Mouse (Mus musculus): ENCODE measurements around the gene Gm13420. TPM values are rescaled to one million over a fixed set of nuclear protein-coding genes. Genes with fewer than 3 reads are reported as not detected.
"Not testable (repeated sequence)": the region's sequence is repeated elsewhere in the genome, so short reads cannot be mapped to it uniquely, and the experiment has no call there.

The Gm13420 gene
- polyA plus RNA-seq, 1 experiment from 2014 or later: 1.7 TPM

DNA sequence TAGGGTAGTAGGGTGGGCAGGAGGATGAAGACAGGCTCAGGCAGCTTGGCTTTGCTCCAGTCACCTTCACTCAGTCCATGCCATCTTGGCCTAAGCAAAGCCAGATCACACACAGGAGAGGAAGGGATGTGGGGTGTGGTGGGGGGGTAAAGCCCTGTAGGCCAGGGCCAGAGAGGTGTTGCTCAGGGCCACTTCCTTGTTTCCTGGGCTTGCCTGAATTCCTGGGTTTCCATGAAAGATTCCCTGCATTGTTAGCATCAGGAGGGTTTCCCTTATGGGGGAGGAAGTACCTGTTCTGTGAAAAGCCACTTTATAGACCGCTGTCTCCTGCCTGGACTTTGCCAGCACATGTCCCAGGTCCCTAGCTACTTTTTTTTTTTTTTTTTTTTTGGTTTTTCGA, 38.0 kb downstream of the Gm13420 start:
- H3K9ac ChIP-seq: no peak overlapping the region
- no peak overlapping the region for H3K4me2 ChIP-seq
- ATAC-seq (ENCODE audit: borderline replicate concordance, extremely low read depth, low FRiP score, low TSS enrichment): no peak
- no peaks in the 10 kb centered on the region for H3K27me3 ChIP-seq
- H3K4me1 ChIP-seq: peaks cover 24% of the 10 kb centered on the region
- no peak overlapping the region for H3K4me3 ChIP-seq
- peaks cover 18% of the 10 kb centered on the region for H3K36me3 ChIP-seq
- H3K27ac ChIP-seq: no peak overlapping the region
- 64% methylated on average over 2 of the region's 2 CpGs for WGBS
- H3K9me3 ChIP-seq: no peaks in the 10 kb centered on the region

DNA sequence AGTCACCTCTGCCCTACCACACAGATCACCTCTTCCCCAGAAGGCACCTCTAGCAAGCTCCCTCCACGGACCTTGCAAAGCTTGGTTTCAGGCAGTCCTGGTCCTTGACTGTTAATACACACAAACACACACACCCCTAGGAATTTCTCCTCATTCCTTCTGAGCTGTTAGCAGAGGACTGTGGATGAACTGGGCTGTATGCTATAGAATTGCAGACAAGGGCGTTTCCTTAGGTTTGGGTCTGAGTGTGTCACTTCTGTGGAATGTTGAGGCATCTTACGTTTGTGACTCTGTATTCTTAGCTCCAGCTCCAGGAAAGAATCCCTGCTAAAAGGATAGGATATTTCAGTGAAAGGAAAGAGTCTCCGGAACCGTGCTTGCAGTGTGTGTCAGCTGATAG, 39.6 kb downstream of the Gm13420 start:
- H3K9me3 ChIP-seq: no peaks in the 10 kb centered on the region
- no peaks in the 10 kb centered on the region for H3K27me3 ChIP-seq
- H3K4me3 ChIP-seq: no peak overlapping the region
- ATAC-seq (ENCODE audit: borderline replicate concordance, extremely low read depth, low FRiP score, low TSS enrichment): no peak
- 78% methylated on average over 5 of the region's 5 CpGs for WGBS
- peaks cover 32% of the 10 kb centered on the region for H3K36me3 ChIP-seq
- H3K4me1 ChIP-seq: peaks cover 18% of the 10 kb centered on the region
- no peak overlapping the region for H3K27ac ChIP-seq
- no peak overlapping the region for H3K9ac ChIP-seq
- no peak overlapping the region for H3K4me2 ChIP-seq

DNA sequence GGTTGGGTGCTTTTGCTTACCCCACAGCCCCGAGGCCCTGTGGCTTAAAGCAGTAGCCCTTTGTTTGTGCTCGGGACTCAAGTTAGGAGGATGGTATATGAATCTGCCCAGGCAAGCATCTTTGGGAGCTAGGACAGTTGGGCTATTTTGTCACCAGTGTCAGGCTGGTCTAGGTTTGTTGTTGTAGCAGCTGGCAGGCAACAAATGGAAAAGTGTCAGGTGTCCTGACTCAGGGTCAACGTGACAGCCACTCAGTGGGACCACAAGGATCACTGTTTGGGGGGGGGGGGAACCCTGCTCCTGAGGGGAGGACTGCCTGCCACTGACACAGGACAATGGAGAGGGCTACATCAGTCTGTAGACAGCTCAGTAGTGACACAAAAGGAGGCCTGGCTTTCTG, 40.4 kb downstream of the Gm13420 start:
- no peak overlapping the region for H3K4me2 ChIP-seq
- H3K36me3 ChIP-seq: peaks cover 35% of the 10 kb centered on the region
- 45% methylated on average over 3 of the region's 3 CpGs for WGBS
- H3K27ac ChIP-seq: no peak overlapping the region
- peaks cover 9% of the 10 kb centered on the region for H3K4me1 ChIP-seq
- no peaks in the 10 kb centered on the region for H3K9me3 ChIP-seq
- H3K27me3 ChIP-seq: no peaks in the 10 kb centered on the region
- H3K9ac ChIP-seq: no peak overlapping the region
- H3K4me3 ChIP-seq: no peak overlapping the region
- no peak for ATAC-seq (ENCODE audit: borderline replicate concordance, extremely low read depth, low FRiP score, low TSS enrichment)

DNA sequence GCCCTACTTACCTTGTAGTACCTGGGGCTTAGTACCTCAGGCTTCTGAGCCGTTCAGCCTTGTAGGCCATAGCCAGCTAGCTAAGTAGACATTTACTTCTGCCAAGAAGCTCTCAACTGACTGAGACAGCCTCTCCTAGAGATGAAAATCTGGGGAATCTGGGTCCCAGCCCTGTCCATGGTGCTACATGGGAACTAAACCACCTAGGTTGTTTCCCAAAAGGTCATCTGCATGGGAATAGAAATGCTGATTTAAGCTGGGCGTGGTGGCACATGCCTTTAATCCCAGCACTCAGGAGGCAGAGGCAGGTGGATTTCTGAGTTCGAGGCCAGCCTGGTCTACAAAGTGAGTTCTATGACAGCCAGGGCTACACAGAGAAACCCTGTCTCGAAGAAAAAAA, 43.3 kb downstream of the Gm13420 start:
- peaks cover 47% of the 10 kb centered on the region for H3K36me3 ChIP-seq
- not testable (repeated sequence) for H3K9me3 ChIP-seq; ATAC-seq (ENCODE audit: borderline replicate concordance, extremely low read depth, low FRiP score, low TSS enrichment); H3K4me1 ChIP-seq; H3K27me3 ChIP-seq; H3K9ac ChIP-seq; H3K4me2 ChIP-seq; H3K4me3 ChIP-seq; H3K27ac ChIP-seq
- WGBS: 96% methylated on average over 4 of the region's 4 CpGs

DNA sequence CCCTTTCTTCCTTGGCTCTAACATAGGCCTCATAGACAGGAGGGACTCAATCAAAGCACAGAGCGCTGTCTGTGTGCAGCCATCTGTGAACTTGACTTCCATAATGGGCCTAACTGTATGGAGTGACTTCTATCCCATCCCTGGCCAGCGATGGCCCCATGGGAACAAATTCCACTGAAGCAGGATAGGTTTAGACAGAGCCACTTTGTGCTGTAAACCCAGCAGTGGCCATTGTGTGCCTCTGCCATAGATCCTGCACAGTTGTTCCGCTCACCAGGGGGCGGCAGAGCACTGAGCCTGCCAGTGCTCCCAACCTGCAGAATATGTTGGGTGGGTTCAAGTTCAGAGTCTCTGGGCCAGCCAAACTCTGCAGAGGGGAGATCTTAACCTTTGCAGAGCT, 43.8 kb downstream of the Gm13420 start:
- no peaks in the 10 kb centered on the region for H3K4me1 ChIP-seq
- no peak overlapping the region for H3K27ac ChIP-seq
- H3K9ac ChIP-seq: no peak overlapping the region
- H3K36me3 ChIP-seq: peaks cover 52% of the 10 kb centered on the region
- no peak overlapping the region for H3K4me3 ChIP-seq
- WGBS: 85% methylated on average over 4 of the region's 4 CpGs
- no peak overlapping the region for H3K4me2 ChIP-seq
- no peaks in the 10 kb centered on the region for H3K9me3 ChIP-seq
- no peaks in the 10 kb centered on the region for H3K27me3 ChIP-seq
- ATAC-seq (ENCODE audit: borderline replicate concordance, extremely low read depth, low FRiP score, low TSS enrichment): no peak

DNA sequence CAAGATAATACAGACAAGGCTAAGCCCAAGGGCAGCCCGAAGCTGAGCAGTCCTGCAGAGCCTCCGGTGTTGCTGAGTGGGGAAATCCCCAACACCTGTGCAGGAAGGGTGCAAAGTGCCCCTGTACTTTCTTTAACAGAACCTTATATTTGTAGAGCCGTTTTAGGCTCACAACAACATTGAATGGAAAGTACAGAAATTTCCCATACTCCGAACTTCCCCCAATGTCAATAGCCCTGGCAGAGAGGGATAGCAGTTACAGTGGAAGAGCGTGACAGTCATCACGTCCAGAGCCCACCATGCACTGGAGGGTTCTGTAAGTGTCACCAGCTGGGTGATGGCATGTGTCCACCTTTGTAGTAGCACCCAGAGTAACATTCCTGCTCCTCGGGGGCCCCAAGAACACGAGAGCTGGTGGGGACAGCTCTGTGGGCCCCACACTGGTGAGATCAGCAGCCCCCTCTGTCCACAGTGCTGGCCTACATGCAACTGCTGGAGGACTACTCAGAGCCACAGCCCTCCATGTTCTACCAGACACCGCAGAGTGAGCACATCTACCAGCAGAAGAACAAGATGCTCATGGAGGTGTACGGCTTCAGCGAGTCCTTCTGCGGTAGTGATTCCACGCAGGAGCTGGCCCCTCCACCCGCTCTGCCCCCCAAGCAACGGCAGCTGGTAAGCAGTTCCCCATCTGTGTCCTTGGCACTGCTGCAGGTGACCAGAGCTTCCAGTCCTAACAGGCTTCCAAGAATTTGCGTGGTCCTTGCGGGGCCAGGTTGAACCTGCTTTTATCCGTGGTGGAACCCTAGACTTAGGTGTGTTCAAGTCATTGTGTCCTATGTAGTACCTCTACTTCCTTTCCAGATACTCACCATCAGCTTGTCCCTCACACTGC, 44.5 kb downstream of the Gm13420 start:
- no peak overlapping the region for H3K9ac ChIP-seq
- H3K27ac ChIP-seq: no peak overlapping the region
- no peak overlapping the region for H3K4me3 ChIP-seq
- H3K36me3 ChIP-seq: peaks cover 59% of the 10 kb centered on the region
- no peaks in the 10 kb centered on the region for H3K9me3 ChIP-seq
- no peaks in the 10 kb centered on the region for H3K4me1 ChIP-seq
- 92% methylated on average over 18 of the region's 18 CpGs for WGBS
- no peak for ATAC-seq (ENCODE audit: borderline replicate concordance, extremely low read depth, low FRiP score, low TSS enrichment)
- H3K4me2 ChIP-seq: no peak overlapping the region
- H3K27me3 ChIP-seq: no peaks in the 10 kb centered on the region

DNA sequence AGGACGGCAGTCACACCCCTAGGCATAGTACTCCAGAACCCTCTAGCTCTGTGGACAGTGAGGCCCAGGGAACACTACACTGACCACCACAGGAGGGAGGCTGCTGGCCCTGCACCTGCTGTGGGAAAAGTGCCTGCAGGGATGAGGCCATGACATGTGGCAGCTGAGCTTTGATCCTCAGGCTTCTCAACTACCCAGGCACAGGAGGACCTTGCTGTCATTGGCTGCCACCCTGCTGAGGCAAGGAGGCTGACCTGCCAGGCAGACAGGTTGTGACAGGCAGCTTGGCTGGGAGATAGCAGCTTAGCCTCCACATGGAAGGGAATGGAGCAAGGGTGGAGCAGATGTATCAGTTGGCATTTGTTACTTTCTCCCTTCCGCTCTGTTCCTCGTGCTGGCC, 46.0 kb downstream of the Gm13420 start:
- 80% methylated on average over 3 of the region's 3 CpGs for WGBS
- H3K9ac ChIP-seq: no peak overlapping the region
- H3K4me1 ChIP-seq: no peaks in the 10 kb centered on the region
- no peak overlapping the region for H3K4me3 ChIP-seq
- H3K4me2 ChIP-seq: no peak overlapping the region
- H3K9me3 ChIP-seq: no peaks in the 10 kb centered on the region
- no peak for ATAC-seq (ENCODE audit: borderline replicate concordance, extremely low read depth, low FRiP score, low TSS enrichment)
- H3K27me3 ChIP-seq: no peaks in the 10 kb centered on the region
- peaks cover 64% of the 10 kb centered on the region for H3K36me3 ChIP-seq
- no peak overlapping the region for H3K27ac ChIP-seq

DNA sequence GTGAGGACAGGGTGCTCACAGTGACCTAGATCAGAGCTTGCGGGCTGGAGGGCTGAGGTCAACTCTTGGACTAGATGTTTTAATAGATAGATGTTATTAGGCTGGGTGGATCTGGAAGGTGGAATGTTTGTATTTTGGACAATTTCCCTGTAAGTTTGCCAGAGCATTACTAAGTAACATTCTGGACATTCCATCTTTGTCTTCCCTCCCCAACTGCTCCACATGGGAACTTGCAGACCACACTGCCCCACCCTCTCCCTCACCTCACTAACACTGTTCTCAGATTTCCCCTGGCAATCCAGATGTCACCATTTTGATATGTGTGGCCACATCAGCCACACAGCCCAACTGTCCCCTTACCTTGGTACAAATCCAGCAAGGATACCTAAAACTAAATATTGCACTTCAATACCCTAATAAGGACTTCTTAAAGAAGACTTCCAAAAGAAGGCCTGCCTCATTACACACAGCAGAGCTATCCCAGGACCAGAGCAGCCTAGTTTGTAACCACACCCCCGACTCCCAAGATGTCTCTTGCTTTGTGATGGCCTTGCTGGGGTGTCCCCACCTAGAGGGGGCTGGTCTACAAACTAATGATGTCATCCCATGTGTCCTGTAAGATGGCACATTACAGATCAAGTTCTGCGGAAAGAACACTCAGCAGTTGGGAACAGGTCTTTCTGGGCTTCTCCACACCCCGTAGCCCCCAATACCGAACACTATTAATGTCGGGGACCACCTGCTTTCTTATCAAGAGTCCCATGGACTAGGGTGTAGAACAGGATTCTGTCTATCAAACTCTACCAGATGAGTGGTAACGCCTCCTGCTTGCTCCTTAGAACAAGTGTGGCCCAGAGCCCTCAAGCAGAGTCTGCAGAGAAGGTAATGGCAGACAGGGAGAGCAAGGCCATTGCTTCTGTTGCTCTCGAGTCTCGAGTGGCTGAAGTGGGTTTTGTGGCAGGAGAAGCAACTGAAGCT, 48.1 kb downstream of the Gm13420 start:
- H3K27ac ChIP-seq: no peak overlapping the region
- no peaks in the 10 kb centered on the region for H3K27me3 ChIP-seq
- no peak for ATAC-seq (ENCODE audit: borderline replicate concordance, extremely low read depth, low FRiP score, low TSS enrichment)
- H3K9me3 ChIP-seq: no peaks in the 10 kb centered on the region
- no peak overlapping the region for H3K4me2 ChIP-seq
- WGBS: 89% methylated on average over 9 of the region's 9 CpGs
- H3K4me3 ChIP-seq: no peak overlapping the region
- H3K9ac ChIP-seq: no peak overlapping the region
- peaks cover 70% of the 10 kb centered on the region for H3K36me3 ChIP-seq
- H3K4me1 ChIP-seq: no peaks in the 10 kb centered on the region

DNA sequence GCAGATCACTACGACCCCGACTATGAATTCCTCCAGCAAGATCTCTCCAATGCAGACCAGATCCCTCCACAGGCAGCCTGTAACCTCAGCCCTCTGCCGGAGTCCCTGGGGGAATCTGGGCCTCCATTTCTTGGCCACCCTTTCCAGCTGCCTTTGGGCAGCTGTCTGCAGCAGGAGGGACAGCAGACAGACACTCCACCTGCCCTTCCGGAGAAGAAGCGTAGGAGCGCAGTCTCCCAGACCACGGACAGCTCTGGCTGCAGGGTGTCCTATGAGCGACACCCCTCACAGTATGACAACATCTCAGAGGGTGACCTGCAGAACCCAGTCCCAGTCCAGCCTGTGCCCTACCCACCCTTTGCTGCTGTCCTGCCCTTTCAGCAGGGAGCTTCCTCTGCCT, 49.3 kb downstream of the Gm13420 start:
- Histone ChIP-seq H3K4me3 (no peak overlapping the region), H3K36me3 (peaks cover 68% of the 10 kb centered on the region), H3K9me3 (no peaks in the 10 kb centered on the region), H3K4me1 (no peaks in the 10 kb centered on the region), H3K27ac (no peak overlapping the region), H3K27me3 (no peaks in the 10 kb centered on the region), H3K9ac (no peak overlapping the region), H3K4me2 (no peak overlapping the region)
- WGBS: 88% methylated on average over 8 of the region's 8 CpGs
- ATAC-seq (ENCODE audit: borderline replicate concordance, extremely low read depth, low FRiP score, low TSS enrichment): no peak

DNA sequence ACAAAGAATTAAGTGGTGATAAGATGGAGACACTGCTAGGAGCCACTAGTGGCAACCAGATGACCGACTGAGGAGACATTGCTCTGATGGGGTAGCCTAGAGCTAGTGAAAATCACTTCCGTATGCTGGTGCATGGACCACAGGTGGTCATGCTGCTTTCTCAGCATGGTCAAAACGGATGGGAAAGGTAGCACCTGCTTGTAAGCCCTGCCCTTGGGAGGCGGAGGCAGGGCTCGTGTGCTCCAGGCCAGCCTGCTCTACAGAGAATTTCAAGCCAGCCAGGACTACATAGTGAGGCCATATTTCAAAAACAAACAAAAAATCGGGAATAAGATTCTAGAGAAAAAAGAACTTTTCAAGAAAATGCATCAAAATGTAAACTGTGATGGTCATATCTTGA, 50.1 kb downstream of the Gm13420 start:
- 79% methylated on average over 6 of the region's 6 CpGs for WGBS
- Histone ChIP-seq H3K27ac (no peak overlapping the region), H3K4me1 (no peaks in the 10 kb centered on the region), H3K4me2 (no peak overlapping the region), H3K9ac (no peak overlapping the region), H3K36me3 (peaks cover 64% of the 10 kb centered on the region), H3K9me3 (no peaks in the 10 kb centered on the region), H3K4me3 (no peak overlapping the region), H3K27me3 (no peaks in the 10 kb centered on the region)
- no peak for ATAC-seq (ENCODE audit: borderline replicate concordance, extremely low read depth, low FRiP score, low TSS enrichment)

DNA sequence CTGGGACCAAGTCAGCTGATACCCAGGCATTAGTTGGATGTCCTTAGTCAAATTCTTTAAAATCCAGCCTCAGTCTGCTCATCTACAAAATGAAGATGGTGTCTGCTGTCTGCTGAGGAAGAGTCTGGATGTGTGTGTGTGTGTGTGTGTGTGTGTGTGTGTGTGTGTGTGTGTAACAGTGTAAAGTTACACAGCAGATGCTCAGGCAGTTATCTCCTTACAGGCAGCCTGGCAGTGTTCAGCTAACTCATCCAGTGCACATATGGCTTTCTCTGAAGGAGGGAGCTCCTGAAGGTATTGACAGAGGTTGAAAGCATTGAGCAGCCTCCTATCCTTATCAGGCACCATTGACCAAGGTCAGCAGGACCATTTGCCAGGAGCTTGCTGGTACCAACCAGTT, 50.6 kb downstream of the Gm13420 start:
- Histone ChIP-seq H3K9ac (no peak overlapping the region), H3K9me3 (no peaks in the 10 kb centered on the region), H3K4me2 (no peak overlapping the region), H3K4me1 (no peaks in the 10 kb centered on the region), H3K27me3 (no peaks in the 10 kb centered on the region), H3K4me3 (no peak overlapping the region), H3K36me3 (peaks cover 60% of the 10 kb centered on the region), H3K27ac (no peak overlapping the region)
- no peak for ATAC-seq (ENCODE audit: borderline replicate concordance, extremely low read depth, low FRiP score, low TSS enrichment)

Measured in lung, embryonic 15.5 days (tissue).